In genomic region chr8:89200301-89200700, GRCm38 (mm10) we compare ENCODE assay signal across 27 mouse cellular contexts.
DNase-seq lines count a peak whose midpoint lies in the region; ATAC-seq and TF ChIP-seq lines count a peak whose summit lies in the region.
"Had no signal": no experiment of that assay in that cellular context is flagged by ENCODE, and none has a peak within 500 bp of the region (broad histone marks: within the 10 kb centered on the region; RNA-seq: fewer than 3 reads in every experiment).

No protein-coding gene starts in this region.

- H3K27ac ChIP-seq in forebrain, postnatal 0 days (ENCODE audit: low read depth, low read length) = no peak overlapping the region
- H3K27ac ChIP-seq in forebrain, embryonic 13.5 days = no peak overlapping the region
- H3K27ac ChIP-seq: embryonic facial prominence, embryonic 13.5 days; forebrain, embryonic 12.5 days; gastrocnemius, adult 2 months; hindbrain, embryonic 12.5 days; liver, embryonic 13.5 days; neural tube, embryonic 12.5 days had no signal

- H3K9me3 ChIP-seq in forebrain, postnatal 0 days (ENCODE audit: low read length) = no peaks in the 10 kb centered on the region
- H3K9me3 ChIP-seq in forebrain, embryonic 13.5 days (replicated peaks) = no peaks in the 10 kb centered on the region
- H3K9me3 ChIP-seq: embryonic facial prominence, embryonic 13.5 days; forebrain, embryonic 12.5 days; hindbrain, embryonic 12.5 days; liver, embryonic 13.5 days; neural tube, embryonic 12.5 days had no signal

- H3K27me3 ChIP-seq in forebrain, postnatal 0 days (ENCODE audit: insufficient read depth, low read length) = no peaks in the 10 kb centered on the region
- no peaks in the 10 kb centered on the region for H3K27me3 ChIP-seq in forebrain, embryonic 13.5 days
- H3K27me3 ChIP-seq in Patski = peaks cover 3% of the 10 kb centered on the region
- H3K27me3 ChIP-seq: forebrain, embryonic 12.5 days; hindbrain, embryonic 12.5 days; liver, embryonic 13.5 days; megakaryocyte, embryonic 14.5 days; neural tube, embryonic 12.5 days had no signal

- no peaks in the 10 kb centered on the region for H3K4me1 ChIP-seq in forebrain, postnatal 0 days (ENCODE audit: insufficient read depth)
- H3K4me1 ChIP-seq in forebrain, embryonic 13.5 days = peaks cover 13% of the 10 kb centered on the region
- H3K4me1 ChIP-seq: liver, embryonic 13.5 days; megakaryocyte, embryonic 14.5 days had no signal

- intact Hi-C loops in left cerebral cortex, postnatal 36 days (cut with DNase I) = no loop called here

- DNase-seq in forebrain, postnatal 0 days = peak; percentile 55
- peak; percentile 9 to 23 for DNase-seq in left cerebral cortex, postnatal 36 days (ENCODE audit: low spot score in 2 of 2)
- DNase-seq in left cerebral cortex, adult 11 months (ENCODE audit: low spot score) = no peak
- DNase-seq in Patski (ENCODE audit: low read depth, low spot score) = no peak
- DNase-seq in right cerebral cortex, postnatal 10 days (ENCODE audit: low spot score in 2 of 2) = peak; percentile 33 to 34
- no peak for DNase-seq in adrenal gland, postnatal 25 days
- DNase-seq in cerebellum, adult 9-11 months = no peak
- DNase-seq: adrenal gland, adult 2 months; cerebellum, adult 8-10 months; gastrocnemius, adult 2 months; kidney, adult 2 months; kidney, postnatal 10 days; liver, embryonic 13.5 days; lung, adult 2 months; lung, postnatal 36 days; midbrain, embryonic 14.5 days; spleen, adult 18-20 months; thymus, adult 18-20 months; thymus, postnatal 36 days had no signal

- 48% methylated on average over 2 of the region's 2 CpGs for WGBS in forebrain, postnatal 0 days
- 78% methylated on average over 2 of the region's 2 CpGs for WGBS in forebrain, embryonic 13.5 days

- TF ChIP-seq CTCF in forebrain, postnatal 0 days (IDR thresholded peaks at IDR 0.05; ENCODE audit: low read depth) = no peak
- no peak for TF ChIP-seq CTCF in Patski (IDR thresholded peaks at IDR 0.05)

- peak; percentile 60; the same call in 1 of the 2 replicates for ATAC-seq in forebrain, postnatal 0 days
- no peak for ATAC-seq in forebrain, embryonic 13.5 days
- peak; percentile 12 for ATAC-seq in Patski
- ATAC-seq: inflammation-experienced regulatory T-cells, adult 6 months had no signal

- no peak overlapping the region for H3K9ac ChIP-seq in forebrain, postnatal 0 days
- no peak overlapping the region for H3K9ac ChIP-seq in forebrain, embryonic 13.5 days
- H3K9ac ChIP-seq: embryonic facial prominence, embryonic 13.5 days; forebrain, embryonic 12.5 days; hindbrain, embryonic 12.5 days; liver, embryonic 13.5 days; neural tube, embryonic 12.5 days had no signal

- H3K4me2 ChIP-seq in forebrain, postnatal 0 days (ENCODE audit: low read depth) = no peak overlapping the region
- H3K4me2 ChIP-seq in forebrain, embryonic 13.5 days = no peak overlapping the region
- H3K4me2 ChIP-seq: embryonic facial prominence, embryonic 13.5 days; forebrain, embryonic 12.5 days; hindbrain, embryonic 12.5 days; liver, embryonic 13.5 days; neural tube, embryonic 12.5 days had no signal

- no peak overlapping the region for H3K4me3 ChIP-seq in forebrain, postnatal 0 days (ENCODE audit: low read depth, low read length)
- H3K4me3 ChIP-seq in forebrain, embryonic 13.5 days = no peak overlapping the region
- H3K4me3 ChIP-seq: embryonic facial prominence, embryonic 13.5 days; erythroblast, embryonic 14.5 days; forebrain, embryonic 12.5 days; gastrocnemius, adult 2 months; hindbrain, embryonic 12.5 days; liver, embryonic 13.5 days; megakaryocyte, embryonic 14.5 days; neural tube, embryonic 12.5 days had no signal

- H3K36me3 ChIP-seq in forebrain, postnatal 0 days (ENCODE audit: insufficient read depth) = no peaks in the 10 kb centered on the region
- H3K36me3 ChIP-seq in forebrain, embryonic 13.5 days (ENCODE audit: poor library complexity, severe bottlenecking) = no peaks in the 10 kb centered on the region
- H3K36me3 ChIP-seq: embryonic facial prominence, embryonic 13.5 days; forebrain, embryonic 12.5 days; hindbrain, embryonic 12.5 days; liver, embryonic 13.5 days; neural tube, embryonic 12.5 days had no signal

- CTCF ChIA-PET in Patski (lab: Charles Lee) = no interaction called here

- in situ Hi-C loops in Patski (cut with MboI; ENCODE audit: low pct_unique_long_range_greater_than_20kb) = no loop called here

- POLR2A ChIA-PET in Patski (lab: Charles Lee) = no interaction called here

Comparison
In these comparisons a context has a peak if more than half of its experiments do, and no peak if none do; other contexts are left out.
1. DNase-seq: peak in forebrain, postnatal 0 days (single experiment), left cerebral cortex, postnatal 36 days (2 of 2) and right cerebral cortex, postnatal 10 days (2 of 2); none in left cerebral cortex, adult 11 months (single experiment), Patski (single experiment), adrenal gland, postnatal 25 days (single experiment) and cerebellum, adult 9-11 months (single experiment).